Mouse (Mus musculus): ENCODE data around the gene She.
"Not testable (repeated sequence)": the region's sequence is repeated elsewhere in the genome, so short reads cannot be mapped to it uniquely, and the experiment has no call there.

She gene

DNA sequence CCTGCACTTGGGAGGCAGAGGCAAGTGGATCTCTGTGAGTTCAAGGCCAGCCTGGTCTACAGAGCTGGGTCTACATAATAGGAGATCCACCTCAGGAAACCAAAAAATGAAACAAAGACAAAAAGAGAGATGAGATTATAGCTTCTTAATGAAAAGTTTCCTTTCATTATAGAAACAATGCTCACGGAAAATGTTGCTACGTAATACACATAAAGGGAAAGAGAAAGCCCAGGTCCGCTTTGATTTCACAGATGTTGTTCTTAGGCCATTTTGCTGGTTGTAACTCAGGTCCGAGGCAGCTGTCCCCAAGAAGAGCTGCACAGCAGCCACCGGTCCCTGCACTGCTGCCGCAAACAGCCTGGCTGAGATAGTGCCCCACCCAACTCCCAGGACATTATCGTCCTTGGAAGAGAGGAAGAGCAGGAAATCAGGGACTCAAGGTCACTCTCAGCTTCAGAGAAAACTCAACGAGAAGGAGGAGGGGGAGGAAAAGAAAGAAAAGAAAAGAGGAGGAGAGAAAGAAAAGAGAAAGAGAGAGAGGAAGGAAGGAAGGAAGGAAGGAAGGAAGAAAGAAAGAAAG, 31.1 kb downstream of the She start:
- no peak for DNase-seq (ENCODE audit: extremely low read depth, low read depth)

DNA sequence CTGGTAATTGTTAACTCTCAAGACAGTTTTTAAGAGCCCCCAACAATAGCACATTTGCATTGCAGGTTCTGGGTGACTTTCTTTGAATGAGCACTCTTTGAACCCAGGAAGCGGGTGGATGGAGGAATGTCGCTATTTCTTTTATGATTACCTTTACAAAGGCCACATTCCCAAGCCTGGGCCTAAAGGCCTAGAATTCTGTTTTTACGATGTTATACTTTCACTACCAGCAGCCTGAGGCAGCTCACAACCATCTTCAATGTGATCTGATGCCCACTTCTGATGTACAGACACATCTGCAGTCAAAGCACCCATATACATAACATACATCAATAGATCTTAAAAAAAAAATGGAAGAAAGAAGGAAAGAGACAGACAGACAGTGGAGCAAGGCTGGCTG, 32.1 kb downstream of the She start:
- not testable (repeated sequence) for DNase-seq (ENCODE audit: extremely low read depth, low read depth)

DNA sequence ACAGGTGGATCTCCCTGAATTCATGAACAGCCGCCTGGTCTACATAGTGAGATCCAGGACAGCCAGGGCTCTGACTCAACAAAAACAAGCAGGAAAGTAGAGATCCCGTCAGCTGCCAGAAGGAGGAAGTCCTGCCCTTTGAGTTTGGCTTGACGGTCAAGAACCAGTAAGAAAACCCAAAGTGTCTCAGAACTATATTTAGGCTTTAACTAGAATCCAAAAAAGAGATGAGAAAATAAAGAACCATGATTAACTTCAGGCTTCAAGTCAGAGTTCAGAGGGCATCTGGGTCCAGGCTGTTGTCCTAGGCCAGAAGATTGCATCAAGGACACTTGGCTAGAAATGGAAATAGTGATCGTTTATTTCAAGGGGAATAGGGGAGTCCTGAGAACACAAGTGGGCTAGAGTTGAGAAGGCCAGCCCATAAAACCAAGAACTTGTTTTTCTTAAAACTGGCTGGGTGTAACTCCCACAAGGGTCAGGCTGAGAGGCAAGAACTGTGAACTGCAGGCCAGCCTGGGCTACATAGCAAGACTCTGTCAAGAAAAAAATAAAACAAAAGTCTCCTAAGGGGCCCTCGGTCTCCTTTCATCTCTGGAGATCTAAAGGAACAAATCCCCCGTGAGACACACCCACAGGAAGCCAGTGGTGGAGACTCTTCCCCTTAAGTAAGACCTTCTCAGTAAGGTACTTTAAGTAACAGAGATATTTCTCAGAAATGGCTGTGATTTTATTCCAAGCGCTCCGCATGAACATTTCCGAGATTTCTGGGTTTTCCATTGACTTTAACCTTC, 32.7 kb downstream of the She start:
- DNase-seq (ENCODE audit: extremely low read depth, low read depth), result no peak

DNA sequence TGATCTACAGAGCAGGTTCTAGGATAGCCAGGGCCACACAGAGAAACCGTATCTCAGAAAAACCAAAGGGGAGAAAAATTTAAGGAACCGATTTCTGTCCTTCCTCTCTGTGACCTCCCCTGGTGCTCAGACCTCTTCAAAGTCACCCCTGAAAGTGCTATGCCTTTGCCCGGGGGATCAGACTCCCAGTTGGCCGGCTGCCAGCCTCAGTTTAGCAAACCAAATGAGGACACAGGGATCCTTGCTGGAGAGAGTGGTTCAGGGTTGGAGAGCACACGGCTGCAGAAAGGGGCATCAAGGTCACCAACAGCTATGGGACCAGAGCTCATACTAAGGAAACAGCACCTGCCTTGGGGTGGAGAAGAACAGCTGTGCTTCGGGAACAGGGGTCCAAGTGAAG, 33.9 kb downstream of the She start:
- no peak for DNase-seq (ENCODE audit: extremely low read depth, low read depth)

DNA sequence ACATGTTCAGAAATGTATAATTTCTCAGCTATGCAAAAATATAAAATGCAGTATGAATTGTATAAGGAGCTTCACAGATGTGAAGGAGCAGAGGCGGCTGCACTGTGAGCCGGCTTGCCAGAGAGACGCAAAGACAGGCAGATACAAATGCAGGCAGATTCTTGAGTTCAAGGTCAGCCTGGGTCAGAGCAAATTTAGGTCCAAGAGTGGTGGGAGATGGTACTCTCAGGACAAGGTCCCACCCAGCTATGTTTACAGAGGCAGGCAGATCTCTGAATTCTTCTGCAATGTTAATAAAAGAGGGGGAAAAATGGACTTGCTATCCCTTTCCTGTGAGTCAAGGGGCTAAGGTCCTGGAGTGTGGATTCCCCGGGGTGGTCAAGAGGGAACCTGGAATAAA, 34.6 kb downstream of the She start:
- no peak for DNase-seq (ENCODE audit: extremely low read depth, low read depth)

DNA sequence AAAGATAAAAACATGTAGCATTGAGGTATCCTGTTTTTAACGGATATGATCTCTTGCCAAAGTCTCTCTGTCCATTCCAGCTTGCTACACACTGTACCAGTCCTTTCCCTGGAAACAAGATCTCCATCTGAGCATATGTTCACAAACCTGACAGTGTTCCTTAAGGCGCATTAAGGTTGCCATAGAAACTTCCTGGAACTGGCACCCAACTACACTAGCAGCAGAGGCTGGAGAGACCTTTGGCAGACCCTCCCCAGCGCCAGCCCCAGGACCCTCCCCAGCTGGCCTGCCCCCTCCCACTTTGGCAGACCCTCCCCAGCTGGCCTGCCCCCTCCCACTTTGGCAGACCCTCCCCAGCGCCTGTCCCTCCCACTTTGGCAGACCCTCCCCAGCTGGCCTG, 36.5 kb downstream of the She start:
- no peak for DNase-seq (ENCODE audit: extremely low read depth, low read depth)

DNA sequence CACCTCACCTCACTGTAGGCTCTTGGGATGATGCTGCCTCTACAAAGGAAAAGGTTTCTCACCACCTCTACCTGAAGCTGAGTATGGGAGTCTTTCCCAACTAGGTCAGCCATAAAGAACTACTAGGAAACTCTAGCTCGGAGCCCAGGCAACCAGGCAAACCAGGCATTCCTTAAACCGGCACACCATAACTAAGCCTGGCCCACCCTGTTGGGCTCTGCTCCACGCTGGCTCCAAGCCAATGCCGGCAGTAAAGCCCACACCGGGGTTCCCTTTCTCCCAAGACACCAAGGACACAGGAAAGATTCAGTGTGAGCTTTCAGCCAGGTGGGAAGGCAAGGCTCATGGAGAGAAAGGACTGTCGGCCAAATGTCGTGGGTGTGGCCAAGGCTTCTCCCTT, 37.2 kb downstream of the She start:
- no peak for DNase-seq (ENCODE audit: extremely low read depth, low read depth)

DNA sequence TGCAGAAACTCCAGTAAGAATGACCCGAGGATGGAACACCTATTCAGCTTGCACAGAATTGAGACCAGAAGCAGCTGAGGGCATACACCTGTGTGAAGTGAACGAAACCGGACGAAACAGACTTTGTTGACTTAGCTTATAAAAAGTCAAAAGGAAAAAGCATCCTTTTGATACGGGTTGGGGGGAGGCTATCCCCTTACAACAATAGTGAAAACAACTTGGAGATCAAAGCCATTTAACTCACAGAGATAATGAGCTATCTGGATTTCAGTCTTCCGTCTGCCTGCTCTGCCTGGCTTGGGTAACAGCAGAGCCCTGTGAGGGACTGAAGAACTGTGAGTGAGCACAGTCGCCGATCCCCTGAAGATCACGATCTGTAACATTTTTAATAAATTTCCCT, 37.8 kb downstream of the She start:
- DNase-seq (ENCODE audit: extremely low read depth, low read depth), result no peak

DNA sequence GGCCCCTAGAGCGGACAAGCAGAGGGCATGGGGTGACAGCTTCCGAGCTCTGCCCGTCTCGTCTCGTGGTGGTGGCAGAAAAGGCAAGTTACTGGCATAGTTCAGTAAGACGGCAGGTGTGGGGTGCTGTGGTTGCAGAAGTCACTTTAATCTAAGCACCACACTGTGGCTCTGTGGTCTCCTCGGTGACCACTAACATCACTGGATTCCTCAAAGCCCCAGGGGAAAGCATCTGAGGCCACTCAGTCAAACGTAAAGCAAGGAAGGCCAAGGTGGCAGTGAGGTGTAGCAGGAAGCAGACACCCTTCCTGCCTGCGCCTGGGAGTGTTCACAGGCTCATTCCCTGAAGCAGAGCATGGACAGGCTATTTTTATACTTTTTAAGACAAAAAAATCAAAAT, 38.4 kb downstream of the She start:
- no peak for DNase-seq (ENCODE audit: extremely low read depth, low read depth)

DNA sequence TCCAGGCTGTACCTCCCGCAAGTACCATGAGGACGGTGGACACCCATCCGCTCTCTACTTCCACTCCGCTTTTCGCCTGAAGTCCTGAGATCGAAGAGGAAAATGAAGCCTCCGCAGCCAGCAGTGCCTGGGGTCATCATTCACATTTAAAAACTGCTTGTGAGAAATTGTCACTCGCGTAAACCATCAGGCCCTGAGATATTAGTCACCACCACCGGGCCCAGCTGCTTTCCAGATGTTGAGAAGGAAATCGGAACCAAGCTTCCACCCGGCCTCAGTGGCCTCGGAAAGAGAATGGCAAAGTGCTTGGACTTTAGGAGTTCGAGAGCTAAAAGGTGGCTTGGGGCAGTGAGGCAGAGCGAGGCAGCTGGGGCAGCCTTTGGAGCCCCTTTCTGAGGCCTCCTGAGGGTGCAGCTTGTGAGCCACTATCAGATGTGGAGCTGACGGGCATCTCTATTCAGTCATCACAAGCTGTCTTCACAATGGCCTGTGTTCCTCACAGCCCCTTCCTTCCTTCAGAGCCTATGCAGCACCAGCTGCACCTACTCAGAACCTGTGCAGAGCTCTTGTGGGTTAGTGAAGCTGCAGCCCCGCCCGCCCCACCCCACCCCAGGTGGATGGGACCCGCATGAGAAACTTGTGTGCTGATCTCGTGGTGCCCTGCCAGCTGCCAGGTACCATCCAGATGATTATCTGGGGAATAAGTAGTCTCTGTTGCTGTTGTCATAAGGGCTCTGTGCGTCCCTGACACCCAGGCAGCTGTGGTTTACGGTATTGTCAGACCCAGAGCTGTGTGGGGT, 39.5 kb downstream of the She start:
- no peak for DNase-seq (ENCODE audit: extremely low read depth, low read depth)

DNA sequence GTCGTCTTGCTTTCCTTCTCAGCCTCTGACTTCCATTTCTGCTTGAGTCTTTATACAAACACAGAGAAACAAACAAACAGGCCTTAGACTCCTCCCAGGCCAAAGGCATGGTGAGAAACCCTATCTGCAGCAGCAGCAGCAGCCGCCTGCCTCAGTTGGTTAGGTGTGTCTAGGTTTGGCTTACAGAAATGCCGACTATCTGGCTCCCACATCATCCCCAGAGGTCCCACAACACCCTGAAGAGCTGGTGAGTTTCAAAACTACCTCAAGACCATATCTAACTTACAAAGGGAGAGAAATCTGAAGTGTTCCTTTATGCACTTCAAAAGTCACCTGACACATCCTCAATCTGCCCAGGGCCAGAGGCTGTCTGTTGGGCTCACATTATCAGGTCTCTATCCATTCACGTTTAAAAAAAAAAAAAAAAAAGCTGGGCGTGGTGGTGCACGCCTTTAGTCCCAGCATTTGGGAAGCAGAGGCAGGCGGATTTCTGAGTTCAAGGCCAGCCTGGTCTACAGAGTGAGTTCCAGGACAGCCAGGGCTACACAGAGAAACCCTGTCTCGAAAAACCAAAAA, 40.3 kb downstream of the She start:
- no peak for DNase-seq (ENCODE audit: extremely low read depth, low read depth)

DNA sequence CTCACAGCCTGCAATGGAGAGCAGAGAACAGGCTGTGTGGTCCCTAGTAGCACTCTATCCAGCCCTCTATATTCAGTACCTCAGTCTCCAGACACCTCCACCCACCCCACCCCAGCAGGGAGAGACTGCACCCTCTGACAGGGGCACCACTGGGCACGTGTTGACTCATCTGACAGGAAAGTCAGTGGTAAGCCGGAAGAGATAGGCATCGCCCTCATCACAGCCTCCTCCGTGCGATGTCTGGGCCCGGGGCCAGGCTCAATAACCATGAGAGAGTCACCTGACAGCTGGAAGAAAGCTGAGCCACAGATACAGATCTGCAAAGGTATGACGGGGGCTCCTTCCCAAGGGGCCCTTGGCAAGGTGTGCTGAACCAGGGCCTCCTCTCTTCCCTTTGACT, 41.0 kb downstream of the She start:
- no peak for DNase-seq (ENCODE audit: extremely low read depth, low read depth)

DNA sequence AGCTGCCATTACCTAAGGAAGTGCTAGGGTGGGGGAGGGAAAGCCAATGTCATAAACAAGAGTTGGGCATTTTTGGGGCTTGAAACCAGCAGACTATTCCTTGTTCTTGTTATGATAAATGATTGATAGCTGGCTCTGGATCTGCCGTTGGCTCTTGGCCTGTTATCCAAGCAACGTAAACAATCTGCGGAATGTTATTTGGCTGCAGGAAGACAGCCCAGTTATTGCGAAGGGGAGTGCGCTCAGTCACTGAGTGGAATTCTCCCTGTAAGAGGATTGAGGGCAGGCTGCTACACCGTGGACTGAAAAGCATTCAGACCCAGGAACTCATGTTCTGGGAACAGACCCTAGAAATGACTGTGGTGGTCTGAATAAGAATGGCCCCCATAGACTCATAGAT, 41.5 kb downstream of the She start:
- DNase-seq (ENCODE audit: extremely low read depth, low read depth), result no peak

DNA sequence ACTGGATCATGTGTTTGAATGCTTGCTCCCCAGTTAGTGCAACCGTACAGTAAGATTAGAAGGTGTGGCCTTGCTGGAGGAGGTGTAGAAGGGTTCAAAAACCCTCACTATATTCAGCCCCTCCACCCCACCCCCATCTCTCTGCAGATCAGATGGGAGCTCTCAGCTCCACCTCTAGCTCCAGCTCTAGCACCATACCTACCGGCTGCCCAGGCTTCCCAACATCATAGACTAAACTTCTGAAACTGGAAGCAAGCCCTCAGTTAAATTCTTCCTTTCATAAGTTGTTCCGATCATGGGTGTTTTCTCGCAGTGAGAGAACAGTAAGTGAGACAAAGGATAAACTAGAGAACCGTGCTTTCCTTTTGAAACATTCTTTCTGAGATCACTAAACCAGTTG, 42.9 kb downstream of the She start:
- no peak for DNase-seq (ENCODE audit: extremely low read depth, low read depth)

DNA sequence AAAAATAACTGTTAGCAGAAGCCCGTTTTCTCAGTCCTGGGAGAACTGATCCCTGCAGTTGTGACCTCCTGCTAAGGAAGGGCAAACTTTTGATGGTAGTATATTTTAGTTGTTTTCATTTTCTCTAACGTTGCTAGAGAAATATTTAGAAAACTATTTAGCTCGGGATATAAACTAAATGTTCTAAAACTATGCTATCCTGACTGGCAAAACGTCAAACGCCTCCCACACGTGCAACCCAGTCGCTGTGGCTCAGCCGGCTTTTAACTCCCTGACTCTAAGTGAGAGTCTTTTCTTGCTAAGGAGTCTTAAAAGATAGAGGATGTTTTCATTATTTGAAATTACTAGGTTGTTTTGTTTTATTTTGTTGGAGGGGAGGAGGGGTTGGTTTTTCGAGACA, 43.9 kb downstream of the She start:
- DNase-seq (ENCODE audit: extremely low read depth, low read depth), result no peak

DNA sequence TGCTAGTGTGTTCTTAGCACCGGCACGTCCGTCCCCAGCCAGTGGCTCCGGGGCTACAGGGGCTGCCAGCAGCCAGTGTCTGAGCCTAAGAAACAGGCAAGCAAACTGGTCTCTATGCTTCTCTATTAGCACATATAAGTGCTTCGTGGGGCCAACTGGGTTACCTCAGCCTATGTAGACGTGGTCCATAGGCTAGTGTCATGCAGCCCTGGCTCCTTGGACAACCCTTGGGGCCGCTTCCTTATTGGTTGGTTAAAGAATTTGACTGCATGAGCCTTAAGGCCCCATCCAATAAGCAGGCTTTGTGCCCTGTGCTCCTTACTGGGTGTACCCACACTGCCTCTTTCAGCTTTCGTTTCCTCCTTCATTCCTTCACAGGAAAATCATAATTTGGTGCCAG, 44.6 kb downstream of the She start:
- DNase-seq (ENCODE audit: extremely low read depth, low read depth), result no peak

DNA sequence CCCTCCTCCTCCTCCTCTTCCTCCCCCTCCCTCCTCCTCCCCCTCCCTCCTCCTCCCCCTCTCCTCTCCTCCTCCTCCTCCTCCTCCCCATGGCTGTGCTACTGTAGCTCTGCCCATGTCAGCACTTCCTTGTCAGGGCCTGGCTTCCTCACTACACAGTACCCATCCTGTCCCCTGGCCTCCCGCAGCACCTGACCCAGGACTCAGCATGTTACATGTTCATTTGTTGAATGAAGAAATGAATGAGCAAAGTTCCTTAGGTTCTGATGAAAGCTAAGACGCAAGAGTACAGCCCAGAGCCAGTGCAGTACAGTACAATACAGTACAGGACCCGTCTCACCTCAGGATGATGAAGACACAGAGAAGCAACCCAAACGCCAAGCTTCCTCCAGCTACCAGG, 45.3 kb downstream of the She start:
- no peak for DNase-seq (ENCODE audit: extremely low read depth, low read depth)

DNA sequence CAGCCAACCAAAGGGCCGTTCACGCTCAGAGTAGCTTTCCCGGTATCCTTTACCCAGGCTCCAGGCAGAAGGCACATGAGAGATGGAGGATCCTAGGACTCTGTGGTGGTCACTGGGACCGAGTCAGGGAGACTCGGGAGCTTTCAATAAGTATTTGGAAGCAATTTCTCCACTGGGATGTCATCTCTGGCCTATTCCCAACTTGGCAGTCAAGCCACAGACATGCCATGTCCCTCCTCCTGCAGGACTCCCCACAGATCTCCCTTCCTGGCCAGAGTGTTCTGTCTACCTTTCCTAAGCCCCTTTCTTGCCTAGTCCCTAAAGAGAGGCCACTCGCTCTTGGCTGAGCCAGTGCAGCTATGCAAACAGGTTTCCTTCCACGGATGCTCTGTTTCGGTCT, 46.0 kb downstream of the She start:
- no peak for DNase-seq (ENCODE audit: extremely low read depth, low read depth)

DNA sequence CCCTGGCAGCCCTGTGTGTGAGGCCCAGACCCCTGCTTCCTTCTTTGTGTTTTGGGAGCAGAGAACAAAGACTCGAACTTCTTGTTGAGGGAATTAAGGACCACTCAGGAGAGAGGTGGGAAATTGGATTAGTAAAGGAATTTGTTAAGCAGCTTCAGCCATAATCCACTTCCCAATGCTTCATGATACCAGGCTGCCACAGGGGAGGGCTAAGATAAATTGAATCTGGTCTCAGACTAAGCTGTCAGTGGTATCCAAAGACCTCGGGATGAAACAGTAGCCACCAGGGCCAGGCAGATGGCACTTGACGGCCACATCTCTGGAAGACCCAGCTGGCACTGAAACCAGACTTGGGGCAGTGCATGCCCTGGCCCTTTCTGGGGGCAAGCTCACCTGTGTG, 47.3 kb downstream of the She start:
- DNase-seq (ENCODE audit: extremely low read depth, low read depth), result no peak

DNA sequence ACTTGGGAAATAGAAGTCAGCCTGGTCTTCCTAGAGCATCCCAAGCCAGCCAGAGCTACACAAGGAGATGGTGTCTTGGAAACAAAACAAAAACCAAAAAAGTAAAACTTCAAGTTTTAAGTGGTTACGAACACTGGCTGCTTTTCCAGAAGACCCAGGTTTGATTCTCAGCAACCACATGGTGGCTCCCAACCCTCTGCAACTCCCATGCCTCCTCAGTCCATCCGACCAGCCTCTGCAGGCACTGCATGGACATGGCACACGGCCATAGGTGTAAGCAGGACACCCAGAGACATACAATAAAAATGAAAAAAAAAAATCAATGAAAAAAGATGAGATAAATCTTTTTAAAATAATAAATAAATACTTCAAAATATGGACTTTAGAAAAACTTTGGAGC, 48.2 kb downstream of the She start:
- DNase-seq (ENCODE audit: extremely low read depth, low read depth), result no peak

DNA sequence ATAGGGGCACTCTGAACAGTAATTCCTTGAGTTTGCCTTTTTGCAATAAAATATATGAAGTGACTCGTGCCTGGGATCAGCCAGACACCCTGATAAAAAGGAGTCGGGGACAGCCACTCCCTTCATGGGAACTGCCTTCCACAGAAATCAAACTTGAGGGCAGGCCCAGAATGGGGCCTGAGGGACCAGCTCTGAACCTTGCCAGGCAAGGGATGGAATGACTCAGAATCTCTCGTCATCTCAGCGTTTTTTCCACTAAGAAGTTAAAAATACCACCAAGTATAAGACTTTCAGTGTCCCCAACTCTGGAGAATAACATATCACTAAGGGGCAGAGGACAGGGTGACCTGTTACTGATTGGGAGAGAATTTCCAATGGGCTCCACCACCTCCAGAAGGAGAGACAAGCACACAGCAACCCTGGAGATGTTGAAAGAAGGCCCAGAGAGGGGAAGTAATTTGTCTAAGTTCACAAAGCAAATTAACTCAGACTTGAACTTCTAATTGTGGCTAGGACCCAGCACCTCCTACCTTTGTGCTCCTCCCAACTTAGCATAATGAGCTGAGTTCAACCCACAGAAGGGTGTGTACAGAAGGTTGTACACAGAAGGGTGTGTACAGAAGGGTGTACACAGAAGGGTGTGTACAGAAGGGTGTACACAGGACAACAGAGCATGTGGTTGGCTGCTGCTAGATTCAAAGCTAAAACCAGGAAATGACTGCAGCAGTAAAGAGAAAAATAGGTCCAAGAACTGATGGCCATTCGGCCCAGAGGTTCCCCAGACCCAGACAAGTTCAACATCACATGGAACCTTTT, 49.1 kb downstream of the She start:
- no peak for DNase-seq (ENCODE audit: extremely low read depth, low read depth)

Data from MEL-GATA-1-ER (cell line).